Mouse (Mus musculus) E14TG2a.4 (cell line): ENCODE data around the gene AC131692.1.

Experiments
- H3K27me3 ChIP-seq: 2 replicates; pipeline ENCODE4 v1.6.1; 2014; ENCODE audit warnings: low read length, control low read depth; ENCODE audit not compliant: insufficient read depth
- H3K36me3 ChIP-seq: 2 replicates; pipeline ENCODE4 v1.6.1; 2014; ENCODE audit warnings: low read length, control low read depth; ENCODE audit not compliant: insufficient read depth
- H3K4me1 ChIP-seq: replicated peaks from 2 replicates; pipeline ENCODE4 v1.6.1; 2014; ENCODE audit warnings: low read depth, low read length, control low read depth
- H3K4me3 ChIP-seq: replicated peaks from 2 replicates; pipeline ENCODE4 v1.5.1; 2014; ENCODE audit warnings: mild to moderate bottlenecking, low read length
- H3K9me3 ChIP-seq: 2 replicates; pipeline ENCODE4 v1.6.1; 2014; ENCODE audit warnings: low read length, control low read depth
- CTCF ChIP-seq: conservative IDR thresholded peaks from 2 replicates; pipeline ENCODE4 v1.5.1; 2014; ENCODE audit warnings: low read length
- NANOG ChIP-seq: IDR thresholded peaks from 2 replicates; pipeline ENCODE4 v1.6.1; 2014; ENCODE audit warnings: borderline replicate concordance, low read length, mixed read lengths
- POU5F1 ChIP-seq: IDR thresholded peaks from 2 replicates; pipeline ENCODE4 v1.6.1; 2014; ENCODE audit warnings: low read length, borderline replicate concordance

The AC131692.1 gene

DNA sequence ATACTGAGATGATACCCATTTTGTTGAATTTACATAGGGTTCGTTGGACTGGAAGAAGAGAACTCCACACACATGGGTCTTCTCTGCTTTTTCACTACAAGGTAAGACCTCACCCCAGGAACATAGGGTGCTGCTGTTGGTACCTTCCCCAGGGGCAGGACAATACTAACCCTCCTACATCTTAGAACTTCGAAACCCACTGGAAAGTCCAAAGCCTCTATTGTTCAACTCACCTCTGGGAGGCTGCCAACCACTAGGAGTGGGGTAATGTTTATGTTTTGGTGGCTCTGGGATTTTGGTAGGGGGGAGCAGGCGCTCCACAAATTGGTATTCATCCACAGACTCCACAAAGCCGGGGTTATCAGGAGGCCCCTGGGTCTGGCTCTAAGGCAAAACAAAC is 37.5 kb upstream of the AC131692.1 start:
- Histone ChIP-seq H3K27me3 (peaks cover 2% of the 10 kb centered on the region; the same call in 1 of the 2 replicates), H3K4me1 (peaks cover 62% of the 10 kb centered on the region), H3K36me3 (peaks cover 75% of the 10 kb centered on the region), H3K4me3 (peak overlapping the region; percentile 100), H3K9me3 (no peaks in the 10 kb centered on the region)
- no peak for TF ChIP-seq NANOG
- no peak for TF ChIP-seq POU5F1
- TF ChIP-seq CTCF: no peak

DNA sequence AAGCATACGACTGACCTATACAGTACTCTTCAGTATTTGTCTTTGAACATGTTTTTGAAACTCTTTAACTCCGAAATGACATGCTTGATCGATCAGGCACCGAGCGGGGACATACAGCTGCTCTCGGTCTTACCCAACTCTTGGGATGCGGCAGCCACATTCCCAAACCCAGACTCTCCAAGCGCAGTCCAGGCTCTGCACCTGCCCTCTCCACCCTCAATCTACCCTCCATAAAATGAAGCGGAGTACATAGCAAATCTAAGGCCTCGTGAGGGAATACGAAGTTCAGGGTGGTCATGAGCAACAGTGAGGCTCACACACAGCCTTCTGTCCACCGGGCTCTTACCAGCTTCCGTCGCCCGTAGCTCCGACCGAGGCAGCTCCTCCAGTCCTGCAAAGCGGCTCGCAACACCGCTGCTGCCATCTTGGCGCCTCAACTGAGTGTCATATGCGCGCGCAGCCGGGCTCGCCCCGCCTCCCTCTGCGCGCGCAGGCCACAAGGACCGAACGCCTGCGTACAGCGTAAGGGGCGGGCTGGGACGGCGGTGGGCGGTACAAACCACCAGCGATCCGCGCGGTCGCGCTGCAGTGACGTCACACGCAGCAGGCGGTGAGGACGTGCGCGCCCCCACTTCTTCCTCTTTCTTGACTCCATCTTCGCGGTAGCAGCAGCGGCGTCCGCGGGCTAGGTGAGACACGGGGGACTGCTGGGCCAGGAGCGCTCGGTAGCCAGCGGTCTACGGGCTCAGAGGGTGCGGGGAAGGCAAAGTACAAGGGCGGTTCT is 36.7 kb upstream of the AC131692.1 start, which contains the start of the genes Mrpl49 and Fau:
Mrpl49 (minus strand) TSS at position 473 of the 784 bp plus-strand sequence.
Fau (plus strand) TSS at position 532 of the 784 bp plus-strand sequence.
- peaks cover 2% of the 10 kb centered on the region; the same call in 1 of the 2 replicates for H3K27me3 ChIP-seq
- H3K36me3 ChIP-seq: peaks cover 72% of the 10 kb centered on the region
- peak within 1 kb of the TSS; percentile 100 for H3K4me3 ChIP-seq
- peaks cover 65% of the 10 kb centered on the region for H3K4me1 ChIP-seq
- H3K9me3 ChIP-seq: no peaks in the 10 kb centered on the region
- TF ChIP-seq POU5F1 (no peak), CTCF (no peak), NANOG (no peak)

DNA sequence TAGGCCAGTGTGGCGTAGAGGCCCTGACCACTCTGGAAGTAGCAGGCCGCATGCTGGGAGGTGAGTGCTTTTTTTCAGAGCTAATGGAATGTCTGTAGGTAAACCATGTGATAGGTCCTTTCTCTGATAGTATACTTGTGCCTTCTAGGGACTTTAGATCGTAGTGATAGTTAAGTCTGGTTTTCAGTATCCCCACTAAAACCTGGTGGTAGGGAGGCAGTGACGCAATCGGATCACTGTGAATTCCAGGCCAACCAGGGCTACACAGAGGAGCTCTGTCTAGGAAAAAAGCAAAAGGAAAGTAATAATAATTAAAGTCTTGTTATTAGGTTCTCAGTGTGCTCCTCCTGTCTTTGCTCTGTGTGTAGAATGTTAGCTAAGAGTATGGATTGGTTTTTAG is 35.7 kb upstream of the AC131692.1 start:
- H3K36me3 ChIP-seq: peaks cover 72% of the 10 kb centered on the region
- no peaks in the 10 kb centered on the region for H3K9me3 ChIP-seq
- H3K27me3 ChIP-seq: peaks cover 2% of the 10 kb centered on the region; the same call in 1 of the 2 replicates
- peak overlapping the region; percentile 100 for H3K4me3 ChIP-seq
- no peak for TF ChIP-seq POU5F1
- TF ChIP-seq CTCF: no peak
- TF ChIP-seq NANOG: no peak
- H3K4me1 ChIP-seq: peaks cover 65% of the 10 kb centered on the region

DNA sequence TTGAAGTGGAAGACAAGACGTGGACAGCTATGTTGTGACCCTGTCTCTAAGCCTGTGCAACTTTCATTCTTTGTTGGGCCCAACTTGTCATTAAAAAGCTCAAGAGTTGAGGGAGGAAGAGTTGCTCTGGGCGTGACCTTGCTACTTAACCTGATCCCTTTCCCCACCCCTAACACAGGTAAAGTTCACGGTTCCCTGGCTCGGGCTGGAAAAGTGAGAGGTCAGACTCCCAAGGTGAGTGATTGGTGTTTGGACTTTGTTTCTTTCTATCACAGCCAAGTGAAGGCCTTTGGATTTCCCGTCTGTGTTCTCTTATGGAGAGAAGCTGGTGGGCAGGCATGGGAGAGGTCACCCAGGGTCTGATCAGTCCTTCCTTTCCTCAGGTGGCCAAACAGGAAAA is 35.3 kb upstream of the AC131692.1 start:
- Histone ChIP-seq H3K9me3 (no peaks in the 10 kb centered on the region), H3K27me3 (peaks cover 2% of the 10 kb centered on the region; the same call in 1 of the 2 replicates), H3K36me3 (peaks cover 72% of the 10 kb centered on the region), H3K4me3 (peak overlapping the region; percentile 100), H3K4me1 (peaks cover 63% of the 10 kb centered on the region)
- TF ChIP-seq POU5F1: no peak
- TF ChIP-seq NANOG: no peak
- no peak for TF ChIP-seq CTCF

DNA sequence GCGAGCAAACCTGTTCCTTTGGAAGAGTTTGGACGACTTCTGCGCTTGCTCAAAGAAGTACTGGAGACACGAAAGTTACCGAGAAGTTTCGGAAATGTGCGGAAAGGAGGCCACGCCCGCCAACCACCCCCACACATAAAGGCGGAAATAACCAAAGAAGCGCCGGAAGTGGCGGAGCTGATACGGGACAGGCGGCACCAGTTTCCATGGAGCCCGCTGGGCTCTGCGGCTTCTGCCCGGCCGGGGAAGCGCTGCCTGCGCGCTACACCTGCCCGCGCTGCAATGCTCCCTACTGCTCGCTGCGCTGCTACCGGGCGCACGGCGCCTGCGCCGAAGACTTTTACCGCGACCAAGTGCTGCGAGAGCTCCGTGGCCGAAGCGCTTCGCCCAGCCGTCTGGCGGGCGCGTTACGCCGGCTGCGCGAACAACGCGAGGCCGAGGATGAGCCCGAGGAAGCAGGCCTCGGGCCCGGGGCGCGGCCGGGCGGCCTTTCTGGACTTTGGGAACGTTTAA is 33.1 kb upstream of the AC131692.1 start, which contains the start of gene Znhit2:
Znhit2 (plus strand) TSS at position 172 of the 513 bp plus-strand sequence.
- Histone ChIP-seq H3K9me3 (no peaks in the 10 kb centered on the region), H3K36me3 (peaks cover 62% of the 10 kb centered on the region), H3K4me3 (peak within 1 kb of the TSS; percentile 92), H3K27me3 (no peaks in the 10 kb centered on the region), H3K4me1 (peaks cover 48% of the 10 kb centered on the region)
- no peak for TF ChIP-seq NANOG
- no peak for TF ChIP-seq POU5F1
- TF ChIP-seq CTCF: no peak

DNA sequence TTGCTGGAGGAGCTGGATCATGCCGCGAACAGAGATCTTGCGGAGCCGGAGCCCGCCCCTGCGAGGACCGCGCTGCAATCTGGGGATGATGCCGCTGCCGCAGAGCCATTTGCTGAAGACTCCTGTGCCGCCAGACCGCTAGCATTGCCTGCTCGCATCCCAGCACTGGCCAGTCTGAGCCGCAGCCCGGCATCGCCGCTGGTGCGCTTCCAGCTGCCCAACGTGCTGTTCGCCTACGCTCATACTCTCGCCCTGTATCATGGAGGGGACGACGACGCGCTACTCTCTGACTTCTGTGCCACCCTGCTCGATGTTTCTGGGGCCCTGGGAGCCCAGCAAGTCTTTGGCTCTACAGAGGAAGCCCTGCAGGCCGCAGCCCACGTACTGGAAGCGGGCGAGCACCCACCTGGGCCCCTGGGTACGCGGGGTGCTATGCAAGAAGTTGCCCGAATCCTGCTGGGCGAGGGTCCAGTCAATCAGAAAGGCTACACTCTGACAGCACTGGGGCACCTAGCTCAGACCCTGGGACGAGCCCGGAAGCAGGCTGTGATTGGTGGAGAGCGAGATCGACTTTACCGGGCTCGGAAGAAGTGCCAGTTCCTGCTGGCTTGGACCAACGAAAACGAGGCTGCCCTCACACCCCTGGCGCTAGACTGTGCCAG is 32.4 kb upstream of the AC131692.1 start:
- Histone ChIP-seq H3K27me3 (no peaks in the 10 kb centered on the region), H3K36me3 (peaks cover 58% of the 10 kb centered on the region), H3K9me3 (no peaks in the 10 kb centered on the region), H3K4me3 (peak overlapping the region; percentile 92), H3K4me1 (peaks cover 48% of the 10 kb centered on the region)
- TF ChIP-seq POU5F1 (no peak), CTCF (no peak), NANOG (no peak)

DNA sequence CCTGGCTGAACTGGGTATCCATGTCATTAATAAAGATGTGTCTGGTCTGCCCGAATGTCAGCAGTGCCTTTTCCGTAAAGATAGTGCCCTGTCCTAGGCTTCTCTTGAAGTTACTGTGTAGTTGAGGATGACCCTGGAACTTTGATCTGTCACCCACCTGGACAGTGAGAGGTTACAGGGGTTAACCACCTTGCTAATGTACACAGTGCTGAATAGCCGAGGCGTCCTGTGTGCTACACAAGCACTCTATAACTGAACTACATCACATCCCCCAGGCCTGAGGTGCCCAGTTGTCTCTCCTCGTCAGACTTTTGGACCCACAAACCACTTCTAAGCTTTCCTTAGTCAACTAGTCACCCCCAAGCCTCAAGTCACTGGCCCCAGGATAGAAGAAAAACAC is 31.8 kb upstream of the AC131692.1 start:
- Histone ChIP-seq H3K4me1 (peaks cover 50% of the 10 kb centered on the region), H3K27me3 (no peaks in the 10 kb centered on the region), H3K36me3 (peaks cover 57% of the 10 kb centered on the region), H3K9me3 (no peaks in the 10 kb centered on the region), H3K4me3 (peak overlapping the region; percentile 92)
- TF ChIP-seq POU5F1 (no peak), CTCF (no peak), NANOG (no peak)

DNA sequence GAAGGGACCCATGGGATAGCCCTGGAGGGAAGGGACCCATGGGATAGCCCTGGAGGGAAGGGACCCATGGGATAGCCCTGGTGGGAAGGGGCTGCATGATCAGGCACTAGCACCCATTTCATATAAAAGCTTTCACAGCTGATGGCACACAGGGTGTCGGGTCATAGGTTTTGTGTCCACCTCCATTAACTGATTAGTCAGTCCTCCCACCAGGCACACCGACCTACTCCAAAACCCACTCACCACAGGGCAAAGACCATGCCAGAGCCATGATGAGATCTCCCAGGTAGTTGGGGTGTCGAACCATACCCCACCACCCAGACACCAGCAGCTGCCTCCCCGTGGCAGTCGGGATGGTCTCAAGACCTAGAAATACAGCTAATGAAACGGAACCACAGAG is 31.1 kb upstream of the AC131692.1 start:
- H3K4me1 ChIP-seq: peaks cover 55% of the 10 kb centered on the region
- no peaks in the 10 kb centered on the region for H3K27me3 ChIP-seq
- TF ChIP-seq CTCF: no peak
- TF ChIP-seq NANOG: no peak
- TF ChIP-seq POU5F1: no peak
- H3K36me3 ChIP-seq: peaks cover 56% of the 10 kb centered on the region
- H3K4me3 ChIP-seq: no peak overlapping the region; the same call in 1 of the 2 replicates
- no peaks in the 10 kb centered on the region for H3K9me3 ChIP-seq
